Mouse (Mus musculus): Measurements from ENCODE around the gene Slc34a1. TPM values are rescaled to one million over a fixed set of nuclear protein-coding genes. Genes with fewer than 3 reads are reported as not detected.
"Not testable (repeated sequence)": the region's sequence is repeated elsewhere in the genome, so short reads cannot be mapped to it uniquely, and the experiment has no call there.

The Slc34a1 gene
- total RNA-seq, 2 experiments from 2014 or later = not detected

GRCm38 (mm10) chr13:55404853-55405782 is 7.1 kb downstream of the Slc34a1 start:
- peak; percentile 74 to 83 for DNase-seq

DNA sequence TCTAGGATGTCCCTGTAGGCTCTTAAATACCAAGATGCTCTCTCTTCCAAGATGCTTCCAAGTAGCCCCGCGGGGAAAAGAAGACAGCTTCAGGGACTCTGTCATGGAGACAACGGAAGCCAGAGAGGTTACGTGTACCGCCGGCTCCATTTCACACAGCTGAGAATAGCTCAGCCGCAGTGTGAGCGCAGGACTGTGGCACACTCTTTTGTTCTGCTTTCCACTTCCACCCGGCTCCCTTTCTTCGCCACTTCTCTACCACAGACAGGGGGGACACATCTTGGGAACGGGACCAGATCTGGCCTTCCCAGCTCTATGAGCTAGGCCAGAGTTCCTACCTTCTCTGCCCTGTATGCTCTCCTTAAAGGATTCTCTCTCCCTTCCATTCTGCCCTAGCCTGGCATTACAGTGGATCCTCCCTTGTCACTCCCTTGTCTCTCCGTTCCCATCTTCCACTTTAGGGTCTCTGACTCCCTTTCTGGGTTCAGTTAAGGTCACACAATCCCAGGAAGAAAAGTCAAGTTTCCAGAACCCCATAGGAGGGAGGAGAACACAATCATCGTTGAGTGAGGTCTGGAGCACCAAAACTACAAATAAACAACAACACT is 7.9 kb downstream of the Slc34a1 start:
- DNase-seq = no peak

DNA sequence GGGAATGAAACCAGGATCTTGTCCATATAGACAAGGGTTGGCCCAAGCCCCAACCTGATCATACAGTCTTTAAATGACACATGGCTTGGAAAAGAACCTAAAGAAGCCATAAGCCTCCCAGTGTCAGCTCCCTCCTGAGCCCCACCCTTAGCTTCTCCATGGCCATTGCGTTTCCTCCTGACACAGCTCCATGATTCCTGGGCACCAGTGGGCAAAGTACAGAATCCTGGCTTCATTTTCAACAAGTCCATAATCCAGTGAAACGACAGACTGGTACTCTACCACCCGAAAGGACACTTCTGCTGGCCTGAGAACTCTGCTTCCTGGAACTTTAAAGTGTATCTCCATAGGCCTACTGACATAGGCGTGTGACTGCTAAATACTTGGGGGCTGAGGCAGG is 9.4 kb downstream of the Slc34a1 start:
- DNase-seq = no peak

GRCm38 (mm10) chr13:55408546-55409120 is 10.6 kb downstream of the Slc34a1 start:
- DNase-seq = no peak

DNA sequence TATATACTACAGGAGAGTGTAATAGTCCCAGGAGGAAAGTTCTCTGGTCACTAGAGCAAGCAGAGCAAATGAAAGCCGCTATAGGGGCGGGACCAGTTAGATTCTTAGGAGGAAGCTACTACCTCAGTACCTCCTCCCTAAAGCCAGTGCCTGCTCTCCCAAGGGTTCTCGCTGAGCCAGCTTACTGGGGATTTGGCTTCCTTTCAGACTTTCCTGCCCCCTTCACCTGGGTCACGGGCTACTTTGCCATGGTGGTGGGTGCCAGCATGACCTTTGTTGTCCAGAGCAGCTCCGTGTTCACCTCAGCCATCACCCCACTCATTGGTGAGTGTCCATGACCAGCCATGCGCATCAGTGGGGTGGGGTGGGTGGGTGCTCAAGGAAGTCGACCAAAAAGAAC is 13.8 kb downstream of the Slc34a1 start:
- no peak for DNase-seq

DNA sequence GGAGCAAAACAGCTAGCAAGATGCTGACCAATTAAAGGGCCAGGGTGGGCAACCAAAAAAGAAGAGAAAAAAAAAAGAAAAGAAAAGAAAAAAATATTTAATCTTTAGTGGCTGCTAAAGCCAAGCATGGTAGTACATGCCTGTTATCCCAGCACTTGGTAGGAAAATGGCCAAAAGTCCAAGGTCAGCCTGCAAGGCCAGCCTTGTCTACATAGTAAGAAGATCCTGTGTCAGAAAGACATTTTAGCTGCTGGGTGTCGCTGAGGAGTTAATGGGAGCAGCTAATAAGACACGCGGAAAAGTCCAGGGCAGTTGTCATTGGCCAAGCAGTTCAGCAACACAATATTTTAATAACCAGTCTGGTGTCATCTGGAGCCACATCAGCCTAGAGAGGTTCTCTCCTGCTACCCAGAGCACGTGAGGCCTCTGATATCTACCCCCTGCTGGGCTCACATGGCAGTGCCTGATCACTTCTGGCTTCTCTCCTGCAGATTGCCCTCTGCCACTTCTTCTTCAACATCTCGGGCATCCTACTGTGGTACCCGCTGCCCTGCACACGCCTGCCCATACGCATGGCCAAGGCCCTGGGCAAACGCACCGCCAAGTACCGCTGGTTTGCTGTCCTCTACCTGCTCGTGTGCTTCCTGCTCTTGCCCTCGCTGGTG is 14.8 kb downstream of the Slc34a1 start:
- peak; percentile 47 to 56 for DNase-seq

DNA sequence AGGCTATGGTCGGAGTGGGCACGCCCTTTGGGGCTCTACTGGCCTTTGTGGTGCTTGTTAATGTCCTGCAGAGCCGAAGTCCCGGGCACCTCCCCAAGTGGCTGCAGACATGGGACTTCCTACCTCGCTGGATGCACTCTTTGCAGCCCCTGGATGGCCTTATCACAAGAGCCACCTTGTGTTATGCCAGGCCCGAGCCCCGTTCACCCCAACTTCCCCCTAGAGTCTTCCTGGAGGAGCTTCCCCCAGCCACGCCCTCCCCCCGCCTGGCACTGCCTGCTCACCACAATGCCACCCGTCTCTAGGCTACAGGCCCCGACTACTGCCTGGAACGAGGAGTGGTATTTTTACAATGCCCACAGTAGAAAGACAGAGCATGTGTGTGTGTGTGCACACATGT is 15.3 kb downstream of the Slc34a1 start:
- no peak for DNase-seq

GRCm38 (mm10) chr13:55414743-55415380 is 16.9 kb downstream of the Slc34a1 start, which contains the start of gene Pfn3:
TSS of gene Pfn3 (minus strand) at chr13:55415232.
- DNase-seq = peak in 1 of 2 experiments; percentile 42

DNA sequence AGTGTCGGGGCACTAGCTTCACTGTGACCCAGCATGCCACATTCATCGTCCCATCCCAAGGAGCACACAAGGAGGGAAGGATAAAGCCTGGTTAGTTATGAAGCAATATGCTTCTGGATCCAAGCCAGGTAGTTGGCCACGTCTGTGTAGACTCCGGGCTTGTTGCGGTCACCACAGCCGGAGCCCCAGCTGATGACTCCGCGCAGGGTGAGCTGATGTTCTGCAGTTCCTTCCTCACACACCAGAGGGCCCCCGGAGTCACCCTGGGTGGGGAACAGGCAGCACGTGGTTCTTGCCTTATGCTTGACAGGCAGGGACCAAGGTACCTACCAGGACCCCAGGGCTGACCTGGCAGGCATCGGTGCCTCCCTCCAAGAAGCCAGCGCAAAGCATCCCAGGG is 20.0 kb downstream of the Slc34a1 start:
- DNase-seq = peak; percentile 92 to 94

GRCm38 (mm10) chr13:55419142-55419541 is 21.2 kb downstream of the Slc34a1 start:
- DNase-seq = no peak

GRCm38 (mm10) chr13:55420018-55420932 is 22.3 kb downstream of the Slc34a1 start:
- DNase-seq = no peak

GRCm38 (mm10) chr13:55420933-55421800 is 23.2 kb downstream of the Slc34a1 start:
- DNase-seq = peak; percentile 78 to 84

DNA sequence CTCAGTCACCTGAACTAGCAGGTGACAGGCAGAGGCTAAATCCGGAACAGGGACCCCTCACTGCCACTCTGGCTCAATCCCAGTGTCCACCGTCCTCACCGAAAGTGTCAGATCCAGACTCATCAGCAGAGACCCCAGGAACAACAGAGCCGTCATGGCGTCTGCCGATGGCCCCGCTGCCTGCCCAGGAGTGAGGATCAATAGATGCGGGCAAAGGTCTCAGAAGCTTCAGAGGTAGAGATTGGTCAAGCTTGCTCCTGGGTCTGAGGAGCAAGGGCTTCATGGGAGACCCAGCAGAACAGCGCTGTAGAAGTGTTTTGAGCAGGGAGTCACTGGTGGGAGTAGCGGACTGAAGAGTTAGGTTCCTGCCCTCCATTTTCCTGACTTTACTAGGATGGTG is 28.6 kb downstream of the Slc34a1 start, which contains the start of gene F12:
TSS of gene F12 (minus strand) at position 181 of the 400 bp plus-strand sequence.
- no peak for DNase-seq

- peak; percentile 83 to 89 for DNase-seq
Measured at GRCm38 (mm10) chr13:55429226-55429888, 31.4 kb downstream of the Slc34a1 start.

DNA sequence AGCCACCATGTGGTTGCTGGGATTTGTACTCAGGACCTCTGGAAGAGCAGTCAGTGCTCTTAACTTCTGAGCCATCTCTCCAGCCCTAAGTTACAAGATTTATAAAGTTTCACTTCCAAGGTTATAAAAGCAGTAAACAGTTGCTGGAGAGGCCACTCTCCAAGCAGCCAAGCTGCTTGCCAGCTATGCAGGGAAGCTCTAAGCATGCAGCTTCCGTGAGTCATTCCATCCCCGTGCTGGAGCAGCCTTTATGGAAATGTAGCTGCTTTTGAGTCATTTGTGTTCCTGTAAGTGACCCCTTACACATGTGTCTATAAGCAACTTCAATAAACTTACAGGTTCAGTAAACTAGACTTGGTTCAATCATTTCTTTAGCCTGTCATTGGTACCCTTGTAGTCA is 32.6 kb downstream of the Slc34a1 start:
- DNase-seq = peak; percentile 71 to 77

DNA sequence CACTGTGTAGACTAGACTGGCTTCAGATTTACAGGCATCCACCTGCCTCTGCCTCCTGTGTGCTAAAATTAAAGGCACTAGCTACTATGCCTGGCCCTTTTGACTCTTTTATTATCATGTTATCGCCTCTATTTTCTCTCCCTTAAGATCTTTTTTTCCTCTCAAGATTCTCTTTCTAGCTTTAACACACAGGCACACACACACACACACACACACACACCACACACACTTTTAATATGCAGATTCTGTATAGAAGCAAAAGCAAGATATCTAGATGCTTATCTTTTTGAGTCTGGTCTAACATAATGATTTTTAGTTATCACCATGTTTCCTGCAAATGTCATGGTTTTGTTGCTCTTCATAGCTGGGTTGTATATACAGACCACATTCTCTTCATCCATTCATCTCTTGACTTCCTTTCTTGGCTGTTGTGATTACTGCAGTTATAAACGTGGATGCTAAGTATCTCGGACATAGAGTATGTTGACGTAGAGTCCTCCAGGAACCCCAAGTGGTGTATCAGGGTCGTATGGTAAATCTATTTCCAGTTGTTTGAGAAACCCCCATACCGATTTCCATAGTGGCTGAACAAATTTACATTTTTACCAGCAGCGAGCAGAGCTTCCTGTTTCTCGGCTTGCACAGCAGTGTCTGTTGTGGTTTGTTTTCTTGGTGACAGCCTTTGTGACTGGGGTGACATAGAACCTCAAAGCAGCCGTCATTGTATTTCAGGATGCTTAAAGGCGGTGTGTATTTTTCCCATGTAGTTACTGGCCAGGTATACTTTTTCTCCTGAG is 34.1 kb downstream of the Slc34a1 start:
- no peak for DNase-seq

GRCm38 (mm10) chr13:55437111-55437629 is 39.2 kb downstream of the Slc34a1 start:
- DNase-seq = not testable (repeated sequence)

DNA sequence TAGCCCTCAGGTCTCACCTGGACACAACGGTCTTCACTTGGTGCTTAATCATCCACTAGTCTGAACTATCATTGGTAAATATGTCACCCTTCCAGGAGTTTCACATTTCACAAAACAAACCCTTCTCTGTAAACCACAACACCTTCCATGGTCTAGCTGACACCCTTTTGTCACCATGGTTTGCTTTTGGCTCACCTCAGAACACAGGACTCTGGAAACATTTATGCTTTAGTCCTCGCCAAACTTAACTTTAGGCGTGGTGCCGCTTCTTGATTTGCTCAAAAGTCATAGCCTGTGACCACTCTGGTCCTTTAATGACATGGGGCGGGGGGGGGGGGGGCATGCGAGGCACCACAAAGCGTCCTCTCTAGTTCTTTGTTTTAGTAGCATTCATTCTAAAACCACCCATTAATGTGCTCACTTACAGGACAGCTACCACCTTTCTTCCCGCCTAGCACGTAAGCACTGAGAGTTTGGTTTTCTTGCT is 45.9 kb downstream of the Slc34a1 start:
- DNase-seq = no peak
